Mouse (Mus musculus) left cerebral cortex, postnatal 4 days (tissue): Measurements from ENCODE around the gene Ncln. TPM values are rescaled to one million over a fixed set of nuclear protein-coding genes. Genes with fewer than 3 reads are reported as not detected.
"Not testable (repeated sequence)": the region's sequence is repeated elsewhere in the genome, so short reads cannot be mapped to it uniquely, and the experiment has no call there.

Experiments used
- DNase-seq: peaks from one replicate; pipeline ENCODE4 v3.0.0-alpha.2; 2022
- intact Hi-C: fragments of 180-260 bp; cut with DNase I; formaldehyde crosslinking; loops from one replicate; pipeline ENCODE4 v1.15.1; 2025
- microRNA-seq: library from miRNA; unstranded; fragments of <30 nt; microRNA quantifications from one replicate; pipeline ENCODE4 v1.2.0, GENCODE M21; 2022
- total RNA-seq, 2 experiments: library from RNA; stranded (reverse); gene quantifications; 2 replicates each; pipeline ENCODE4 v1.2.3; 2021

Ncln gene
- total RNA-seq, 2 experiments from 2014 or later: 104 to 105 TPM

DNA sequence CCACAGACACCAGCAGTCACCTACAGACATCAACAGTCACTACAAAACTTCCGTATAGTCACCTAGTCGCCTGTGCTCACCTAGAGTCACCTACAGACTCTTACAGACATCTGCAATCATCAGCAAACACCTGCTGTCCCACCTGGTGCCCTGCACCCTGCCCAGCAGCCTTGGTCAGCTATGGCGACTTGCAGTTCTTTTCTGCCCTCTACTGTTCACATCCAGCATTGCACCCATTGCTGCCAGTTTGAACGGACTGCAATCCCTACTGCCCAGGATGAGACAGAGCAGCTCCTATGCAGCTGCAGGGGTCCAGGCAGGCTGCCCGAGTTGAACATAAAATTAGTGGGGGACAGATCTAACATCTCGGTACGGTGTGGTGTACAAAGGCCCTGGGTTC lies 46.1 kb downstream of the Ncln start:
- peak; percentile 87 for DNase-seq
- intact Hi-C loops: loop anchor here (2.0 to 10.0 kb wide), 2 partner anchors 61 to 165 kb away; partner anchors contain the start of gene Gm48552

DNA sequence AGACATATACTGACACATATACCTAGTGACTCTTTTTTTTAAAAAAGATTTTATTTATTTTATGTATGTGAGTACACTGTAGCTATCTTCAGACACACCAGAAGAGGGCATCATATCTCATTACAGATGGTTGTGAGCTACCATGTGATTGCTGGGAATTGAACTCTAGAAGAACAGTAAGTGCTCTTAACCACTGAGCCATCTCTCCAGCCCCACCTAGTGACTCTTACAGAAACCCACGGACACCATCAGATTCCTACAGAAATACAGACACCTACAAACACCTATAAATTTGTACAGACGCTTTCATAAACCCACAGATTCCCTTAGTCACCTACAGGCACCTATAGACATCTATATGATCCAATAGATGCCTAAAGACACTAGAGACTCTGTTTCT lies 50.7 kb downstream of the Ncln start:
- intact Hi-C loops, DNase-seq: not testable (repeated sequence)

DNA sequence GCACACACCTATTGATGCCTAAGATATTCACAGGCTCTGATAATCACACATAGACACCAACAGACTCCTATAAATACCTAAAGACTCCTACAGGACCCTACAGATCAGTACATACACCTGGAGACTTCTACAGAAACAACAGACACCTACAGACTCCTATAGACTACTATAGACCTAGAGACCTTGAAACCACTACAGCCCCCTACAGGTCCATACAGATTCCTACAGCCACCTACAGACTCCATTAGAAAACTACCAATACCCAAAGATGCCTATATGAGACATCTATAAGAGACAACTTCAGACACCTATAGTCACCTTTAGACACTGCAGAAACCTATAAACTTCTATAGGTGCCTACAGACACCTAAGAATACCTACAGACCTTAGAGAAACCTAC lies 55.2 kb downstream of the Ncln start:
- intact Hi-C loops: loop anchor here (5.0 kb wide), 1 partner anchor 49 kb away; the partner anchor contains the start of gene Smim24
- DNase-seq: no peak

Small RNA genes within 50 kb of the gene (microRNA-seq; reads per million reads assigned to microRNA genes)
- gene Gm25595: not detected

Other genes starting within 250 kb of the Ncln start
- 100 to 1,000 TPM; 132 to 140 TPM for gene Matk, start 243.5 kb downstream of the Ncln start, total RNA-seq
- gene Mrpl54, start 229.5 kb downstream of the Ncln start, total RNA-seq: 10 to 100 TPM; 41.9 to 50.6 TPM
- 10 to 100 TPM; 22.6 to 28.2 TPM for gene Apba3, start 229.4 kb downstream of the Ncln start, total RNA-seq
- 1 to 10 TPM; 5.4 to 6.1 TPM for gene Tjp3, start 204.8 kb downstream of the Ncln start, total RNA-seq
- gene Pip5k1c, start 203.4 kb downstream of the Ncln start, total RNA-seq: 100 to 1,000 TPM; 295 to 304 TPM
- gene Cactin, start 175.3 kb downstream of the Ncln start, total RNA-seq: 10 to 100 TPM; 26.5 to 26.9 TPM
- 1 to 10 TPM; 1.6 to 2.0 TPM for gene Tbxa2r, start 167.7 kb downstream of the Ncln start, total RNA-seq
- under 1 TPM; 0.12 to 0.28 TPM for gene Gipc3, start 153.1 kb downstream of the Ncln start, total RNA-seq
- gene Hmg20b, start 145.9 kb downstream of the Ncln start, total RNA-seq: 10 to 100 TPM; 23.5 to 26.8 TPM
- gene Mfsd12, start 138.9 kb downstream of the Ncln start, total RNA-seq: 10 to 100 TPM; 29.6 to 29.7 TPM
- gene 4930404N11Rik, start 130.6 kb downstream of the Ncln start, total RNA-seq: 1 to 10 TPM; 1.3 to 1.4 TPM
- gene Fzr1, start 117.9 kb downstream of the Ncln start, total RNA-seq: 100 to 1,000 TPM; 109 to 112 TPM
- gene Dohh, start 112.0 kb downstream of the Ncln start, total RNA-seq: 10 to 100 TPM; 58.8 to 61.5 TPM
- gene Gm48551, start 111.9 kb downstream of the Ncln start, total RNA-seq: 1 to 10 TPM; 3.7 to 4.4 TPM
- 1 to 10 TPM; 2.7 to 5.9 TPM for gene Gm48552, start 107.4 kb downstream of the Ncln start, total RNA-seq
- 1 to 10 TPM; 1.5 to 2.3 TPM for gene Smim24, start 103.3 kb downstream of the Ncln start, total RNA-seq
- gene Nfic, start 40.8 kb downstream of the Ncln start, total RNA-seq: 10 to 100 TPM; 29.5 to 31.1 TPM
- gene Celf5, start 13.7 kb downstream of the Ncln start, total RNA-seq: 100 to 1,000 TPM; 303 to 316 TPM
- under 1 TPM; 0.14 to 0.66 TPM for gene S1pr4, start 3.7 kb upstream of the Ncln start, total RNA-seq
- gene Gna15, start 27.8 kb upstream of the Ncln start, total RNA-seq: 1 to 10 TPM; 1.1 to 1.6 TPM
- 100 to 1,000 TPM; 116 to 117 TPM for gene Gna11, start 48.8 kb upstream of the Ncln start, total RNA-seq
- gene Aes, start 63.1 kb upstream of the Ncln start, total RNA-seq: 100 to 1,000 TPM; 474 to 479 TPM
- 10 to 100 TPM; 34.0 to 44.5 TPM for gene Tle2, start 78.2 kb upstream of the Ncln start, total RNA-seq
- gene Tle6, start 104.7 kb upstream of the Ncln start, total RNA-seq: 1 to 10 TPM; 2.2 to 3.2 TPM
- gene BC025920, start 109.9 kb upstream of the Ncln start, total RNA-seq: 1 to 10 TPM; 2.5 to 2.7 TPM
- 10 to 100 TPM; 37.4 to 38.1 TPM for gene Sirt6, start 131.4 kb upstream of the Ncln start, total RNA-seq
- 10 to 100 TPM; 37.9 to 44.6 TPM for gene Ankrd24, start 132.1 kb upstream of the Ncln start, total RNA-seq
- 1 to 10 TPM; 5.4 to 5.5 TPM for gene Gm10778, start 152.7 kb upstream of the Ncln start, total RNA-seq
- gene Zfp433, start 208.4 kb upstream of the Ncln start, total RNA-seq: 10 to 100 TPM; 10.5 to 13.1 TPM